Mouse (Mus musculus) limb, embryonic 14.5 days (tissue): Measurements from ENCODE around the gene Mtmr11. TPM values are rescaled to one million over a fixed set of nuclear protein-coding genes. Genes with fewer than 3 reads are reported as not detected.
"Not testable (repeated sequence)": the region's sequence is repeated elsewhere in the genome, so short reads cannot be mapped to it uniquely, and the experiment has no call there.

Experiments
- ATAC-seq: fragments of 200-750 bp; cut with Nextera tagmentation; 2 replicates; pipeline ENCODE4 v1.8.0; 2017; ENCODE audit warnings: low read depth, moderate number of reproducible peaks, moderate TSS enrichment; ENCODE audit not compliant: low FRiP score
- DNase-seq: peaks from one replicate; pipeline ENCODE4 v3.0.0-alpha.2; 2015; ENCODE audit warnings: low spot score
- H3K27ac ChIP-seq: fragments of 300-500 bp; sonication (generic); replicated peaks from 2 replicates; pipeline ENCODE4 v1.5.1; 2014; ENCODE audit warnings: low read depth, mild to moderate bottlenecking, low read length, moderate library complexity, mixed read lengths
- H3K27me3 ChIP-seq: fragments of 300-500 bp; sonication (generic); 2 replicates; pipeline ENCODE4 v1.6.1; 2014; ENCODE audit warnings: low read length, mixed read lengths; ENCODE audit not compliant: control insufficient read depth, insufficient read depth
- H3K36me3 ChIP-seq: fragments of 300-500 bp; sonication (generic); 2 replicates; pipeline ENCODE4 v1.6.1; 2014; ENCODE audit warnings: mild to moderate bottlenecking, low read length, moderate library complexity, mixed read lengths; ENCODE audit not compliant: control insufficient read depth, insufficient read depth
- H3K4me1 ChIP-seq: fragments of 300-500 bp; sonication (generic); 2 replicates; pipeline ENCODE4 v1.6.1; 2014; ENCODE audit warnings: antibody characterized with exemption, low read length, mixed read lengths; ENCODE audit not compliant: control insufficient read depth, insufficient read depth
- H3K4me2 ChIP-seq: fragments of 300-500 bp; sonication (generic); replicated peaks from 2 replicates; pipeline ENCODE4 v1.6.1; 2014; ENCODE audit warnings: low read depth, mild to moderate bottlenecking, low read length, moderate library complexity; ENCODE audit not compliant: severe bottlenecking
- H3K4me3 ChIP-seq: fragments of 300-500 bp; sonication (generic); replicated peaks from 2 replicates; pipeline ENCODE4 v1.5.1; 2014; ENCODE audit warnings: low read length
- H3K9ac ChIP-seq: fragments of 300-500 bp; sonication (generic); 2 replicates; pipeline ENCODE4 v1.6.1; 2014; ENCODE audit warnings: mild to moderate bottlenecking, low read depth, low read length, moderate library complexity; ENCODE audit not compliant: severe bottlenecking
- H3K9me3 ChIP-seq: fragments of 300-500 bp; sonication (generic); 2 replicates; pipeline ENCODE4 v1.6.1; 2016; ENCODE audit warnings: low read length; ENCODE audit not compliant: control insufficient read depth
- POLR2A ChIP-seq: fragments of 200-500 bp; IDR thresholded peaks from 2 replicates; pipeline ENCODE4 v1.8.0; 2012; ENCODE audit warnings: inconsistent platforms, mild to moderate bottlenecking, moderate library complexity, borderline replicate concordance; ENCODE audit not compliant: insufficient read depth, insufficient read length; ENCODE audit errors: extremely low read depth
- WGBS: fragments of 180-500 bp; shearing (Covaris S2); extraction: QIAGEN DNeasy Blood & Tissue Kit; methylation state at CpG from one replicate; pipeline ENCODE4 v1.1.7; 2014; 5-methylcytosine and 5-hydroxymethylcytosine counted together
- polyA plus RNA-seq, 2 experiments: library from polyadenylated mRNA; depleted of rRNA in 1 of 2; stranded (reverse) in 1 of 2; unstranded in 1 of 2; fragments of >200 nt; fragmentation: Nextera tagmentation in 1 of 2; extraction: Ambion mirVana in 1 of 2; gene quantifications; 2 replicates each; pipeline versions ENCODE4 v1.2.1 to v1.2.3; 2012 to 2014

The Mtmr11 gene
- polyA plus RNA-seq, 2 experiments, result 27.5 to 42.9 TPM

DNA sequence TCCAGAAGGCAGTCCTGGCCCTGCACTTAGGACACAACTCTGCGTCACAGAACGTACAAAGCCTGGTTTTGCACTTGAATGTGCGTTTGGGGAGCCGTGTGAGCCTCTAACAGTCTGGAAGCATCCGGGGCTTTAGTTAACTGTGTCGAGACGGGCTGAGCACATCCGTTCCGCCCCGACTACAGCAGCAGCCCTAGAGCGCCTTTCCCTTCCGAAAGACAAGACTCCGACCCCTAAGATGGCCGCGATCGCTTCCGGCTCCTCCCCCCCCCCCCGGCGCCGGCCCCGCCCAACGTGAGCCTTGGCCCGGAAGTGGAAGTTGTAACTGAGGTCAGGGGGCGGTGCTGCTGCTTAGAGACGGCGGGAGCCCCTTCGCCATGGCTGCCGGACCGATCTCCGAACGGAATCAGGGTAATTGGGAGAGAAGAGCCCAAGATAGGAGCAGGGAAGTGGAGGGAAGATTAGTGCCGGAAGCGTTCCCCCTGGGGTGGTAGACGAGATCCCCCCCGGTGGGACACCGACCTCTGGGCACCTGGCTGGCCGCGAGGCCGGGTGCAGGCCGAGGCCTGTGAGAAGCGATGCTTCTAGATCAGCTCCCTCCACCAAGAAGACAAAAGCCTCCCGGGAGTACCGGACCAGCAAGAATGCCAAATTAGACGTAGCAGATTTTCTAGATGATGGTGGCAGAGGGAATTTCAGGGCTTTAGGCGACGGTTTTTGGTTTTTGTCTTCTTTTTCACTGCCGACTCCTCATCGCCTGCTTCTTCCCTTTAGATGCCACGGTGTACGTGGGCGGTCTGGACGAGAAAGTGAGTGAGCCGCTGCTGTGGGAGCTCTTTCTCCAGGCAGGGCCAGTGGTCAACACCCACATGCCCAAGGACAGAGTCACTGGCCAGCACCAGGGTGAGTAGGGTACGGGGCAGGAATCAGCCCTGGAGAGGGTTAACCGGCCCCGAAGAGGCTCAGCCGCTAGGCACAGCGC, 10.7 kb downstream of the Mtmr11 start, which contains the start of gene Sf3b4:
Gene Sf3b4, plus strand, starts transcription at position 136 of the 982 bp plus-strand sequence.
- H3K9ac ChIP-seq, result peak within 1 kb of the TSS; percentile 71
- peak; percentile 94 for ATAC-seq
- peak within 1 kb of the TSS; percentile 97 for H3K27ac ChIP-seq
- peaks cover 12% of the 10 kb centered on the region for H3K4me1 ChIP-seq
- H3K4me3 ChIP-seq, result peak within 1 kb of the TSS; percentile 90
- TF ChIP-seq POLR2A, result peak; percentile 91; the same call in 1 of the 2 replicates
- under 1% methylated on average over 55 of the region's 58 CpGs for WGBS
- H3K36me3 ChIP-seq, result peaks cover 45% of the 10 kb centered on the region
- no peaks in the 10 kb centered on the region for H3K27me3 ChIP-seq
- DNase-seq, result peak; percentile 94
- H3K9me3 ChIP-seq, result no peaks in the 10 kb centered on the region
- H3K4me2 ChIP-seq, result peak within 1 kb of the TSS; percentile 85

- ATAC-seq (no peak), DNase-seq (no peak)
- peaks cover 52% of the 10 kb centered on the region for H3K36me3 ChIP-seq
- TF ChIP-seq POLR2A, result no peak
- H3K4me2 ChIP-seq, result peak overlapping the region; percentile 85
- no peaks in the 10 kb centered on the region for H3K9me3 ChIP-seq
- H3K27me3 ChIP-seq, result no peaks in the 10 kb centered on the region
- peak overlapping the region; percentile 71 for H3K9ac ChIP-seq
- H3K27ac ChIP-seq, result no peak overlapping the region
- 40% methylated on average over 7 of the region's 7 CpGs for WGBS
- H3K4me1 ChIP-seq, result peaks cover 12% of the 10 kb centered on the region
- H3K4me3 ChIP-seq, result peak overlapping the region; percentile 90
Measured at GRCm38 (mm10) chr3:96173185-96173584, 11.4 kb downstream of the Mtmr11 start.

- H3K4me1 ChIP-seq, result peaks cover 12% of the 10 kb centered on the region
- 86% methylated on average over 4 of the region's 4 CpGs for WGBS
- not testable (repeated sequence) for H3K27me3 ChIP-seq, H3K4me2 ChIP-seq, H3K4me3 ChIP-seq, H3K27ac ChIP-seq, ATAC-seq, DNase-seq, H3K9ac ChIP-seq, H3K9me3 ChIP-seq
- H3K36me3 ChIP-seq, result peaks cover 54% of the 10 kb centered on the region
Measured at GRCm38 (mm10) chr3:96174042-96174441, 12.2 kb downstream of the Mtmr11 start.

DNA sequence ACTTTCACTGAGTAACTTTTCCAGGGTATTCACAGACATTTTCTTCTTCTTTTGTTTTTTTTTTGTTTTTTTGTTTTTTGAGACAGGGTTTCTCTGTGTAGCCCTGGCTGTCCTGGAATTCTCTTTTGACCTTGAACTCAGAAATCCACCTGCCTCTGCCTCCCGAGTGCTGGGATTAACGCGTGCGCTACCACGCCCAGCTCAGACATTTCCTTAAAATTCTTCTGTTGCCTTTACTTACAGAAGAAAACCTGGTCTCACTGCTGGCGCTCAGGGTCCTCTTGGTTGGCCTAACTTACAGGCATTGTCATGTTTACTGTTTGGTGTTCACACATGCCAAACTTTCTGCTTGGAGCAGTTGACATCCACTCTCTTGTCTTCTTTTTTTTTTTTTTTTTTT, 13.4 kb downstream of the Mtmr11 start:
- Histone ChIP-seq H3K4me2 (no peak overlapping the region), H3K9ac (no peak overlapping the region), H3K4me3 (no peak overlapping the region), H3K9me3 (no peaks in the 10 kb centered on the region), H3K27me3 (no peaks in the 10 kb centered on the region), H3K36me3 (peaks cover 45% of the 10 kb centered on the region), H3K4me1 (peaks cover 12% of the 10 kb centered on the region), H3K27ac (no peak overlapping the region)
- ATAC-seq, result no peak
- no peak for DNase-seq
- 92% methylated on average over 6 of the region's 6 CpGs for WGBS
- TF ChIP-seq POLR2A, result no peak

GRCm38 (mm10) chr3:96178427-96178826, 16.6 kb downstream of the Mtmr11 start:
- DNase-seq, result no peak
- TF ChIP-seq POLR2A, result no peak
- H3K36me3 ChIP-seq, result peaks cover 45% of the 10 kb centered on the region

More at GRCm38 (mm10) chr3:96178427-96178826, 16.6 kb downstream of the Mtmr11 start:
- Histone ChIP-seq H3K27ac (no peak overlapping the region), H3K4me2 (no peak overlapping the region), H3K9ac (no peak overlapping the region), H3K9me3 (no peaks in the 10 kb centered on the region), H3K4me3 (no peak overlapping the region), H3K4me1 (peaks cover 18% of the 10 kb centered on the region), H3K27me3 (no peaks in the 10 kb centered on the region)
- no peak for ATAC-seq
- WGBS, result 83% methylated on average over 4 of the region's 4 CpGs
